Mouse (Mus musculus): ENCODE results near the gene Kynu.

The Kynu gene

GRCm38 (mm10) chr2:43646962-43647361 lies 91.8 kb downstream of the Kynu start:
- no peak for DNase-seq (ENCODE audit: low read depth, low spot score)

- no peak for DNase-seq (ENCODE audit: low read depth, low spot score)
These were observed 114.5 kb downstream of the Kynu start for GRCm38 (mm10) chr2:43669588-43669987.

GRCm38 (mm10) chr2:43673619-43674018 lies 118.5 kb downstream of the Kynu start:
- peak; percentile 85 for DNase-seq (ENCODE audit: low read depth, low spot score)

GRCm38 (mm10) chr2:43674098-43674497 lies 119.0 kb downstream of the Kynu start:
- no peak for DNase-seq (ENCODE audit: low read depth, low spot score)

- DNase-seq (ENCODE audit: low read depth, low spot score), result no peak
These were observed 120.1 kb downstream of the Kynu start for GRCm38 (mm10) chr2:43675277-43675676.

- DNase-seq (ENCODE audit: low read depth, low spot score), result no peak
These were observed 135.3 kb downstream of the Kynu start for GRCm38 (mm10) chr2:43690402-43690801.

GRCm38 (mm10) chr2:43691290-43691689 lies 136.2 kb downstream of the Kynu start:
- no peak for DNase-seq (ENCODE audit: low read depth, low spot score)

- DNase-seq (ENCODE audit: low read depth, low spot score), result no peak
These were observed 140.5 kb downstream of the Kynu start for GRCm38 (mm10) chr2:43695635-43696034.

- no peak for DNase-seq (ENCODE audit: low read depth, low spot score)
These were observed 157.5 kb downstream of the Kynu start for GRCm38 (mm10) chr2:43712611-43713138.

- DNase-seq (ENCODE audit: low read depth, low spot score), result peak; percentile 75
These were observed 167.4 kb downstream of the Kynu start for GRCm38 (mm10) chr2:43722446-43723103.

GRCm38 (mm10) chr2:43723104-43723541 lies 168.0 kb downstream of the Kynu start:
- no peak for DNase-seq (ENCODE audit: low read depth, low spot score)

GRCm38 (mm10) chr2:43727181-43727580 lies 172.1 kb downstream of the Kynu start:
- no peak for DNase-seq (ENCODE audit: low read depth, low spot score)

- DNase-seq (ENCODE audit: low read depth, low spot score), result no peak
These were observed 172.6 kb downstream of the Kynu start for GRCm38 (mm10) chr2:43727693-43728092.

GRCm38 (mm10) chr2:43728831-43729230 lies 173.7 kb downstream of the Kynu start:
- no peak for DNase-seq (ENCODE audit: low read depth, low spot score)
